Mouse (Mus musculus) intestine, embryonic 16.5 days (tissue): ENCODE data around the gene Rsf1. TPM values are rescaled to one million over a fixed set of nuclear protein-coding genes. Genes with fewer than 3 reads are reported as not detected.

Experiments
- ATAC-seq: fragments of 200-750 bp; cut with Nextera tagmentation; 2 replicates; pipeline ENCODE4 v1.8.0; 2017; ENCODE audit warnings: moderate TSS enrichment, moderate library complexity
- H3K27ac ChIP-seq: fragments of 300-500 bp; sonication (generic); 2 replicates; pipeline ENCODE4 v1.5.1; 2014; ENCODE audit warnings: mild to moderate bottlenecking, low read length
- H3K27me3 ChIP-seq: fragments of 300-500 bp; sonication (generic); replicated peaks from 2 replicates; pipeline ENCODE4 v1.6.1; 2014; ENCODE audit warnings: low read length, control low read depth, mixed read lengths; ENCODE audit not compliant: control insufficient read depth, insufficient read depth
- H3K36me3 ChIP-seq: fragments of 300-500 bp; sonication (generic); 2 replicates; pipeline ENCODE4 v1.6.1; 2014; ENCODE audit warnings: low read length, control low read depth; ENCODE audit not compliant: control insufficient read depth, insufficient read depth
- H3K4me1 ChIP-seq: fragments of 300-500 bp; sonication (generic); 2 replicates; pipeline ENCODE4 v1.6.1; 2014; ENCODE audit warnings: low read length, control low read depth, mixed read lengths; ENCODE audit not compliant: control insufficient read depth, insufficient read depth
- H3K4me2 ChIP-seq: fragments of 300-500 bp; sonication (generic); 2 replicates; pipeline ENCODE4 v1.6.1; 2014; ENCODE audit warnings: low read depth, low read length, control low read depth
- H3K4me3 ChIP-seq: fragments of 300-500 bp; sonication (generic); 2 replicates; pipeline ENCODE4 v1.5.1; 2014; ENCODE audit warnings: mild to moderate bottlenecking, low read length
- H3K9ac ChIP-seq: fragments of 300-500 bp; sonication (generic); 2 replicates; pipeline ENCODE4 v1.6.1; 2014; ENCODE audit warnings: low read depth, low read length
- H3K9me3 ChIP-seq: fragments of 300-500 bp; sonication (generic); 2 replicates; pipeline ENCODE4 v1.6.1; 2016; ENCODE audit warnings: low read length, control low read depth; ENCODE audit not compliant: control insufficient read depth
- WGBS: fragments of 180-500 bp; shearing (Covaris S2); extraction: QIAGEN DNeasy Blood & Tissue Kit; methylation state at CpG from one replicate; pipeline ENCODE4 v1.1.7; 2014; 5-methylcytosine and 5-hydroxymethylcytosine counted together
- polyA plus RNA-seq: library from polyadenylated mRNA; unstranded; fragments of >200 nt; fragmentation: Nextera tagmentation; extraction: Ambion mirVana; gene quantifications from 2 replicates; pipeline ENCODE4 v1.2.1, GENCODE M21; 2015

Gene Rsf1
- polyA plus RNA-seq, 1 experiment from 2014 or later, result 16.0 TPM

- ATAC-seq, result peak; percentile 1; the same call in 1 of the 2 replicates
- Histone ChIP-seq H3K9ac (peak overlapping the region; percentile 100), H3K4me2 (peak overlapping the region; percentile 71), H3K27ac (peak overlapping the region; percentile 83), H3K27me3 (no peaks in the 10 kb centered on the region), H3K36me3 (no peaks in the 10 kb centered on the region), H3K4me3 (peak overlapping the region; percentile 100), H3K9me3 (peaks cover 3% of the 10 kb centered on the region; the same call in 1 of the 2 replicates), H3K4me1 (peaks cover 6% of the 10 kb centered on the region)
- WGBS, result 25% methylated on average over 8 of the region's 8 CpGs
These were observed 1.2 kb upstream of the Rsf1 start for GRCm38 (mm10) chr7:97578361-97579066.

GRCm38 (mm10) chr7:97579976-97580842 lies 520 bp downstream of the Rsf1 start:
- Histone ChIP-seq H3K9ac (peak overlapping the region; percentile 100), H3K4me2 (peak overlapping the region; percentile 70), H3K9me3 (peaks cover 3% of the 10 kb centered on the region; the same call in 1 of the 2 replicates), H3K36me3 (no peaks in the 10 kb centered on the region), H3K4me3 (peak overlapping the region; percentile 100), H3K4me1 (peaks cover 6% of the 10 kb centered on the region), H3K27ac (peak overlapping the region; percentile 98), H3K27me3 (no peaks in the 10 kb centered on the region)
- under 1% methylated on average over 47 of the region's 65 CpGs for WGBS
- ATAC-seq, result peak; percentile 33

GRCm38 (mm10) chr7:97580843-97581214 lies 1.1 kb downstream of the Rsf1 start:
- peak overlapping the region; percentile 100 for H3K4me3 ChIP-seq
- peak overlapping the region; percentile 70 for H3K4me2 ChIP-seq
- H3K4me1 ChIP-seq, result peaks cover 6% of the 10 kb centered on the region
- H3K27me3 ChIP-seq, result no peaks in the 10 kb centered on the region
- peak; percentile 52 for ATAC-seq
- peaks cover 3% of the 10 kb centered on the region; the same call in 1 of the 2 replicates for H3K9me3 ChIP-seq
- no peaks in the 10 kb centered on the region for H3K36me3 ChIP-seq
- under 1% methylated on average over 11 of the region's 11 CpGs for WGBS
- peak overlapping the region; percentile 100 for H3K9ac ChIP-seq
- H3K27ac ChIP-seq, result peak overlapping the region; percentile 98

GRCm38 (mm10) chr7:97588506-97588905 lies 8.8 kb downstream of the Rsf1 start:
- Histone ChIP-seq H3K9me3 (no peaks in the 10 kb centered on the region), H3K27ac (no peak overlapping the region), H3K4me1 (peaks cover 8% of the 10 kb centered on the region; the same call in 1 of the 2 replicates), H3K9ac (no peak overlapping the region), H3K4me3 (no peak overlapping the region), H3K27me3 (no peaks in the 10 kb centered on the region), H3K4me2 (no peak overlapping the region), H3K36me3 (no peaks in the 10 kb centered on the region)
- ATAC-seq, result no peak
- 72% methylated on average over 5 of the region's 5 CpGs for WGBS

GRCm38 (mm10) chr7:97590488-97590887 lies 10.8 kb downstream of the Rsf1 start:
- no peak overlapping the region for H3K4me2 ChIP-seq
- peak; percentile 79 for ATAC-seq
- WGBS, result 10% methylated on average over 3 of the region's 3 CpGs

GRCm38 (mm10) chr7:97591336-97591735 lies 11.6 kb downstream of the Rsf1 start:
- 58% methylated on average over 6 of the region's 6 CpGs for WGBS

More at GRCm38 (mm10) chr7:97590488-97590887, 10.8 kb downstream of the Rsf1 start:
- no peak overlapping the region for H3K4me3 ChIP-seq
- H3K9ac ChIP-seq, result no peak overlapping the region
- H3K27ac ChIP-seq, result no peak overlapping the region
- no peaks in the 10 kb centered on the region for H3K36me3 ChIP-seq
- peaks cover 8% of the 10 kb centered on the region; the same call in 1 of the 2 replicates for H3K4me1 ChIP-seq
- H3K9me3 ChIP-seq, result no peaks in the 10 kb centered on the region
- H3K27me3 ChIP-seq, result no peaks in the 10 kb centered on the region

GRCm38 (mm10) chr7:97592396-97592795 lies 12.7 kb downstream of the Rsf1 start:
- Histone ChIP-seq H3K9me3 (no peaks in the 10 kb centered on the region), H3K36me3 (no peaks in the 10 kb centered on the region), H3K9ac (no peak overlapping the region), H3K27ac (0 out of 2 replicates have a peak overlapping the region, but pooled peaks have one; percentile 4), H3K4me1 (peaks cover 8% of the 10 kb centered on the region; the same call in 1 of the 2 replicates), H3K27me3 (no peaks in the 10 kb centered on the region), H3K4me2 (no peak overlapping the region), H3K4me3 (no peak overlapping the region)
- ATAC-seq, result peak; percentile 37; the same call in 1 of the 2 replicates
- WGBS, result 87% methylated on average over 4 of the region's 4 CpGs

More at GRCm38 (mm10) chr7:97591336-97591735, 11.6 kb downstream of the Rsf1 start:
- Histone ChIP-seq H3K27ac (no peak overlapping the region), H3K9ac (no peak overlapping the region), H3K4me2 (peak overlapping the region; percentile 11; the same call in 1 of the 2 replicates), H3K4me3 (no peak overlapping the region), H3K27me3 (no peaks in the 10 kb centered on the region), H3K4me1 (peaks cover 8% of the 10 kb centered on the region; the same call in 1 of the 2 replicates), H3K9me3 (no peaks in the 10 kb centered on the region), H3K36me3 (no peaks in the 10 kb centered on the region)
- ATAC-seq, result peak; percentile 48

- H3K36me3 ChIP-seq, result no peaks in the 10 kb centered on the region
- no peak overlapping the region for H3K4me3 ChIP-seq
- no peak overlapping the region for H3K9ac ChIP-seq
- no peak overlapping the region for H3K4me2 ChIP-seq
- WGBS, result 78% methylated on average over 2 of the region's 2 CpGs
- peaks cover 8% of the 10 kb centered on the region; the same call in 1 of the 2 replicates for H3K4me1 ChIP-seq
- no peak overlapping the region for H3K27ac ChIP-seq
- H3K27me3 ChIP-seq, result no peaks in the 10 kb centered on the region
- no peak for ATAC-seq
- H3K9me3 ChIP-seq, result no peaks in the 10 kb centered on the region
These were observed 13.8 kb downstream of the Rsf1 start for GRCm38 (mm10) chr7:97593535-97593934.

GRCm38 (mm10) chr7:97598548-97598947 lies 18.9 kb downstream of the Rsf1 start:
- Histone ChIP-seq H3K27me3 (no peaks in the 10 kb centered on the region), H3K4me3 (no peak overlapping the region), H3K9ac (no peak overlapping the region), H3K4me2 (no peak overlapping the region), H3K36me3 (no peaks in the 10 kb centered on the region), H3K4me1 (no peaks in the 10 kb centered on the region), H3K27ac (no peak overlapping the region), H3K9me3 (no peaks in the 10 kb centered on the region)
- no peak for ATAC-seq
- WGBS, result 84% methylated on average over 2 of the region's 2 CpGs
